Mouse (Mus musculus): ENCODE results near the gene 2200002D01Rik.
"Not testable (repeated sequence)": the region's sequence is repeated elsewhere in the genome, so short reads cannot be mapped to it uniquely, and the experiment has no call there.

The 2200002D01Rik gene

GRCm38 (mm10) chr7:29238019-29238967 lies 10.0 kb downstream of the 2200002D01Rik start, which contains the start of gene Yif1b:
Gene Yif1b, plus strand, starts transcription at chr7:29238329.
- peak; percentile 96 for ATAC-seq (ENCODE audit: low TSS enrichment)

- ATAC-seq (ENCODE audit: low TSS enrichment) = not testable (repeated sequence)
These were observed 10.7 kb downstream of the 2200002D01Rik start for GRCm38 (mm10) chr7:29237596-29237995.

DNA sequence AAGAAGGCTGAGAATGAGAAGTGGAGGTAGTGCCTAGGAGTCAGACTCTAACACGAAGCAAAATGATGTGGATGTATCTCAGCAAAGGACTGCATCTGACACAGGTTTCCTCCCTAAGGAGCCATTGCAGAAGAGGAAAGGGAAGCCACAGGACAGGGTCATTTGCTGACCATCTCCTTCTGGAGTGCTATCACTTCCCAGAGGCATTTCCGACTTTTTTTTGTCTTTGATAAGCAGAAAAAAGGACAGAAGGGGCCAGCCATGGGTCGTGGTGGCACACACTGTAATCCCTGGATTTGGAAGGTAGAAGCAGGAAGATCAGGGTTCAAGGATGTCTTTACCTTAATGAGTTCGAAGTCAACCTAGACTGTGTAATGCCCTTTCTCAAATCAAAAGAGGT lies 11.7 kb downstream of the 2200002D01Rik start:
- no peak for ATAC-seq (ENCODE audit: low TSS enrichment)

DNA sequence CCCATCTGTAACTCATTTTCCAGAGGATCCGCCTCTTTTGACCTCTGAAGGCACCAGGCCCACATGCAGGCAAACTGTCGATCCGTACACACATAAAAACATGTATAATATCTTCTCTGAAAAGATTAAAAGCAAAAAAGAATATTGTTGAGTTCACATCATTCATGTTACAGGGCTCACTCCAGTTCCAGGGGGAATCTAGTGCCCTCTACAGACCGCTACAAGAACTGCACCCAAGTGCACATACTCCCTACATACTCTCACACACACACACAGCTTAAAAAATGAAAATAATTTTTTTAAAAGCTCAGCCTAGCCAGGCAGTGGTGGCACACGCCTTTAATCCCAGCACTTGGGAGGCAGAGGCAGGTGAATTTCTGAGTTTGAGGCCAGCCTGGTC lies 13.6 kb downstream of the 2200002D01Rik start:
- no peak for ATAC-seq (ENCODE audit: low TSS enrichment)

DNA sequence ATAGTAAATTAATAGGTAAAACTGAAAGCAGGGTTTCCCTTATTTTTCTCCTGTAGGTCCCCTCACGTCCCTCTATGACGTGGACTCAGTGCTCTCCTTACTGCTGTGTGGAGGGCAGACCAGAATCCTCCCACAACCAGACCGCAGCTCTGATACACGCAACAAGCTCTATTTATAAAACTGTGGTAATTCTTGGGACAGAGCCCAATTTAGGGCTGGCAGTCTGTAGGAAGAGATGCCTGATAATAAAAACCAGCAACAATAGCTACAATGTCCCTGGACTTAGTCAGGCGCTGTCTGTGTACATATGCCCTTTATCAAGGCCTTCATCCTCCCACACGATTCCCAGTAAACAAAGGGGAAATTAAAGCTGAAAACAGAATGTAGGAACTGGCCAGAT lies 14.5 kb downstream of the 2200002D01Rik start:
- no peak for ATAC-seq (ENCODE audit: low TSS enrichment)

- peak; percentile 34; the same call in 1 of the 2 replicates for ATAC-seq (ENCODE audit: low TSS enrichment)
These were observed 15.8 kb downstream of the 2200002D01Rik start, which contains the start of gene Kcnk6 for GRCm38 (mm10) chr7:29232247-29233013. Gene Kcnk6, minus strand, starts transcription at chr7:29232515.

GRCm38 (mm10) chr7:29231517-29231916 lies 16.7 kb downstream of the 2200002D01Rik start:
- no peak for ATAC-seq (ENCODE audit: low TSS enrichment)

- no peak for ATAC-seq (ENCODE audit: low TSS enrichment)
These were observed 17.7 kb downstream of the 2200002D01Rik start for GRCm38 (mm10) chr7:29230560-29230959.

DNA sequence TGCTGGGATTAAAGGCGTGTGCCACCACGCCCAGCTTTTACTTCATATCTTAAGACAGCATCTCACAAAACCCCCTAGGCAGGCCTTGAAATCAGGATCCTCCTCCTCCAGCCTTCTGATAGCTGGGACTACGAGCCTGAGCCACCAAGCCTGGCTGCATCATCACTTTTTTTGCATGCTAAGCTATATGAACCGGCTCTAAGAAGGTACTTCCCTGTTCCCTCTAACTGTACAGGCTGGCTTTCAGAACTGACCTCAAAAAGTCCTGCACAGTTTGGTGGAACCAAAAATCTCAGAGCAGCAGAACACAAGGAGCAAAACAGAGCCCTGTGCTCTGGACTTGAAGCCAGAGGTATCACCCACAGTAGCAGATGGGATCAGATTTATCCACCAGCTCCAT lies 20.1 kb downstream of the 2200002D01Rik start:
- ATAC-seq (ENCODE audit: low TSS enrichment) = no peak

DNA sequence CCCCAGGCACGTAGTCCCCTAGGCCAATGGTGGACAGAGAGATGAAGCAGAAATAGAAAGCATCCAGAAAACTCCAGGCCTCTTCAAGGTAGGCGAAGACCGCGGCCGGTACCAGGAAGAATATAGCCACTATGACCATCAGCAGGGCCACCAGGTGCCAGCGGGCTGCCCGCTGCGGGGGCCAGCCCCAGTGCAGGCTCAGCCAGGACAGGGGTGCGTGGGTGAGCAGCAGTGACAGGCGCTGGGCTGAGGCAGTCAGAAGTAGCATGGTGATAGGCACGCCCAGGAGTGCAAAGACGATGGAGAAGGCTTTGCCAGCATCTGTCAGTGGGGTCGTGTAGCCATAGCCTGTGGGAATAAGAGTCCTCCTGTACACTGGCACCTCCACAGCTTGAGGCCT lies 22.7 kb downstream of the 2200002D01Rik start:
- peak; percentile 50; the same call in 1 of the 2 replicates for ATAC-seq (ENCODE audit: low TSS enrichment)

GRCm38 (mm10) chr7:29224756-29225394 lies 23.4 kb downstream of the 2200002D01Rik start:
- no peak; the same call in 1 of the 2 replicates for ATAC-seq (ENCODE audit: low TSS enrichment)

GRCm38 (mm10) chr7:29214846-29215245 lies 33.4 kb downstream of the 2200002D01Rik start:
- no peak for ATAC-seq (ENCODE audit: low TSS enrichment)

GRCm38 (mm10) chr7:29214236-29214635 lies 34.0 kb downstream of the 2200002D01Rik start:
- no peak for ATAC-seq (ENCODE audit: low TSS enrichment)

- ATAC-seq (ENCODE audit: low TSS enrichment) = no peak
These were observed 34.6 kb downstream of the 2200002D01Rik start, which contains the start of gene Catsperg1 for GRCm38 (mm10) chr7:29213675-29214082. Gene Catsperg1, minus strand, starts transcription at chr7:29214035.

GRCm38 (mm10) chr7:29212775-29213560 lies 35.3 kb downstream of the 2200002D01Rik start:
- ATAC-seq (ENCODE audit: low TSS enrichment) = not testable (repeated sequence)

DNA sequence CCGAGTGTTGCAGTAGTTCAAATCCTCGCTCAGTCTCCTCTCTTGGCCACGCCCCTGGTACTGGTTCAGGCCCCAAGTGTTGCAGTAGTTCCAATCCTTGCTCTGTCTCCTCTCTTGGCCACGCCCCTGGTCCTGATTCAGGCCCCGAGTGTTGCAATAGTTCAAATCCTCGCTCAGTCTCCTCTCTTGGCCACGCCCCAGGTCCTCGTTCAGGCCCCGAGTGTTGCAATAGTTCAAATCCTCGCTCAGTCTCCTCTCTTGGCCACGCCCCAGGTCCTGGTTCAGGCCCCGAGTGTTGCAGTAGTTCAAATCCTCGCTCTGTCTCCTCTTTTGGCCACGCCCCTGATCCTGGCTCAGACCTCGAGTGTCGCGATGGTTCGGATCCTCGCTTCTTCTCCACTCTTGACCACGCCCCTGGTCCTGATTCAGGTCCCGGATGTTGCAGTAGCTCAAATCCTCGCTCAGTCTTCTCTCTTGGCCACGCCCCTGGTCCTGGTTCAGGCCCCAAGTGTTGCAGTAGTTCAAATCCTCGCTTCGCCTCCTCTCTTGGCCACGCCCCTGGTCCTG lies 36.0 kb downstream of the 2200002D01Rik start:
- no peak for ATAC-seq (ENCODE audit: low TSS enrichment)

- ATAC-seq (ENCODE audit: low TSS enrichment) = no peak
These were observed 36.7 kb downstream of the 2200002D01Rik start for GRCm38 (mm10) chr7:29211415-29212198.

DNA sequence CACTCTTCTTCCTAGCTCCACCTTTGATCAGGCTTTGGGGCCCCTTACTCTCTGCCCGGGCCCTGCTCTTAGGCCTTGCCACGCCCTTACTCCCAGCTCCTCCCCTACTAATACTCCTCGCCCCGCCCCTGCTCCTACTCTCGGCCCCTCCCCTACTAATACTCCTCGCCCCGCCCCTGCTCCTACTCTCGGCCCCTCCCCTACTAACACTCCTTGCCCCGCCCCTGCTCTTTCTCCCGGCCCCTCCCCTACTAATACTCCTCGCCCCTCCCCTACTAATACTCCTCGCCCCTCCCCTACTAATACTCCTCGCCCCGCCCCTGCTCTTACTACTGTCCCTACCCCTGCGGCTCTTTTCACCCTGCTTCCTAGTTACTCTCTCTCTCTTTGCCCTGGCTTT lies 37.3 kb downstream of the 2200002D01Rik start:
- ATAC-seq (ENCODE audit: low TSS enrichment) = not testable (repeated sequence)

DNA sequence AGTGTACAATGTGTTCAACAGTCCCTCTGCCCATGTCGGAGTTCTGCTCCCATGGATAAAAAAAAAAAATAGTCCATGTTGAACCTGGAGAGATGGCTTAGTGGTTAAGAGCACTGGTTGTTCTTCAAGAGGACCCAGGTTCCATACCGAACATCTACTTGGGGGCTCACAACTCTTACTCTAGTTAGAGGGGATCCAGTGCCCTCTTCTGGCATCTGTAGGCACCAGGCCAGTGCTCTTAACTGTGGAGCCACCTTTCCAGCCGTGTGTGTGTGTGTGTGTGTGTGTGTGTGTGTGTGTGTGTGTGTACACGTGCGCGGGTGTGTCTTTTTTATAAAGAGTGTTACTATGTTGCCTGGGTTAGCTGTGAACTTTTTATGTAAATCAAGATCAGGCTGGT lies 45.7 kb downstream of the 2200002D01Rik start:
- no peak for ATAC-seq (ENCODE audit: low TSS enrichment)
